Mouse (Mus musculus): Measurements from ENCODE around the gene Fam118b.

Fam118b gene

DNA sequence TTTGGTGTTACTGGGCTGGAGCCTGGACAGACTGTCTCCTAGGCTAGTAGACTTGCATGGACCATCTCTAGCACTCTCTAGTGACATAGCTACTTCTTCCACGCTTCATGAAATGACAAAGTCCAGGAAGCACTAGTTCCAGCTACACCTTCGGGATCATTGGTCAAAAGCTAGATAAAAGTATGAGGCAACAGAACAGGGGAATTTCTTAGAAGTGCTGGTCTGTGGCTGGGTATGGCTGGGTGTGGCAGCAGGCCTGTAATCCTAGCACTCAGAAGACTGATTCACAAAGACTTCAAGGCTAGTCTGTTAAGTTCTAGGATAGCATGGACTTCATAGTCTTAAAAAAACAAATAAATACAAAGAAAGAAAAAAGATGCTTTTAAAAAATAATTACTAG lies 4.2 kb downstream of the Fam118b start:
- DNase-seq: no peak

DNA sequence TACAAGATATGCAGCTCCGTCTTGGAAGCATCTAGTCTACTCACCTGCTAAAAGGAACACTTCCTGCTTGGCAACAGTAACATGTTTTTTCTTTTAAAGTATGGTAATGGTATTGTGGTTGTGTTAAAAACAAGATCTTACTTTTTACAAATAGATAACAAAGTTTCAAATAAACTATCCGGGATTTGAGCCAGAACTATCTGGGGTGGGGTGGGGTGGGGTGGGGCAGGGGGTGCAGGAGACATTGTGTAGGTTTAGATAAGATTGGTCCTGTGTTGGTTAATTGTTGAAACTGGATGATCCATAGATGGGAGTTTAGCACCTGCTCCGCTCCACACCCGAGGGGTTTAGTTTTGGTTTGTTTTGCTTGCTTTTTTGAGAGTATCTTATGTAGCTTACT lies 5.2 kb downstream of the Fam118b start:
- DNase-seq: no peak

DNA sequence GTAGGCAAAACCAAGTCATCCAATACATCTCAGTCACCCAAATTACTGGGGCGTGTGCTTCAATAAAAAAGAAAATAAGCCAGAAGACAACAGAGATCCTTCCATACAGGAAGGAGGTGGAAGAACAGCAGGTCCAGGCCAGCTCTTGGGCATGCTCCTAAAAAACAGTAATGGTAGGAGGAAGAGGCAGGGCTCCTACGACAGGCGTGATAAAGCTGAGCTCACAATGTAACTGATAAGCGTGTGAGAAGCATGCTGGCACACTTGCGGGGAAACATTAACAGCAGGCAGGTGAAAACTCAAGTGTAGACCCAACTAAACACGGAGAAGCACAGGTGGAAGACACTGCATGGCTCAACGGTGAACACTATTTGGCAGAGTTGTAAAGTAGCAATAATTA lies 10.2 kb downstream of the Fam118b start:
- DNase-seq: no peak

DNA sequence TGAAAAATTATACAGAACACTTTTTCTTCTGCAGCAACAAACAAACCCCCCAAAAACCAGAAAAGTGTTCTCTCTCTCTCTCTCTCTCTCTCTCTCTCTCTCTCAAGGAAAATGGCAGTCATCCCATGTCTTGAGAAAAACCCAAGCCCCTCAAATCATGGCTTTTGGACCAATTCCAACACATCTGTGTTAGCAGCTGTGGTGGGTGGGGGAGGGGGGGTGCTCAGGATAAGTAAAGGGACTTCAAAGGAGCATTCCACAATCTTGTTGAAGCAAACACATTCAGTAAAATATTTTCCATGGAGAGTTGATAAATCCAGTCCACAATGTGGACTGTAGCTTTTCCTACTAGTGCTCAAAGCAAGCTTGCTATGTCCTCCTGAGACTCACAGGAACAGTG lies 18.1 kb downstream of the Fam118b start:
- no peak for DNase-seq

DNA sequence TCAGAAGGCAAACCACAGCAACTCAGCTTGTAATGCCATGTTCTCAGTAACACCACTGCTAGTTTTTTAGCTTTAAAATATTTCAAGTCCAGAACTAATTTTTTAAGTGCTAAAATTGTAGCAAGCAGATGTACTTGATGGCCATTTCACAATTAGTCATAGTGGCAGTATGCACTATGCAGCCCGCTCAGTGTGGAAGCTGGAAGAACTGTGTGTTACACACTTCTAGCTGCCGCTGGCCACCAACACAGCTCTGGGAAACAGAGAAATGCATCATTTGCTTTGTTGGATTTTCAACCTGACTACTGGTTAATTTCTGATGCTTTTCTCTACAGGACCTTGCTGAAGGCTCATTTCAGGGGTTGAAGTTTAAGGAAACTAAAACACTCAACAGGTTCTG lies 20.2 kb downstream of the Fam118b start:
- DNase-seq: no peak

DNA sequence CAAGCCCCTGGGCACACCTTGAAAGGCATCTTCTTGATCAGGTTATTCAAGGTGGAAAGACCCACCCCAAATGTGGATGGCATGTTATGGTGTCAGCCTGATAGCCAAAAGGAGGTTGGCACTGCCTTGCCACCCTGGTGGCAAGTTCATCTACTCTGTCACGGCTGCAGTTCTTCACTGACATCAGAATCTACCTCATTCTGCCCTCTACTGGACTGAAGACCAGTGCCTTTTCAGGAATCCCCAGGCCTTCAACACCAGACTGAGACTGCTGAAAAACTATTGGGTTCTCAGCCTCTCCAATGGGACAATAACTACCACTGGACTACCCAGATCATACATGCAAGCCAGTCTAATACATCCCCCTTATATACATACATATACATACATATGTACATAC lies 27.9 kb downstream of the Fam118b start:
- no peak for DNase-seq

DNA sequence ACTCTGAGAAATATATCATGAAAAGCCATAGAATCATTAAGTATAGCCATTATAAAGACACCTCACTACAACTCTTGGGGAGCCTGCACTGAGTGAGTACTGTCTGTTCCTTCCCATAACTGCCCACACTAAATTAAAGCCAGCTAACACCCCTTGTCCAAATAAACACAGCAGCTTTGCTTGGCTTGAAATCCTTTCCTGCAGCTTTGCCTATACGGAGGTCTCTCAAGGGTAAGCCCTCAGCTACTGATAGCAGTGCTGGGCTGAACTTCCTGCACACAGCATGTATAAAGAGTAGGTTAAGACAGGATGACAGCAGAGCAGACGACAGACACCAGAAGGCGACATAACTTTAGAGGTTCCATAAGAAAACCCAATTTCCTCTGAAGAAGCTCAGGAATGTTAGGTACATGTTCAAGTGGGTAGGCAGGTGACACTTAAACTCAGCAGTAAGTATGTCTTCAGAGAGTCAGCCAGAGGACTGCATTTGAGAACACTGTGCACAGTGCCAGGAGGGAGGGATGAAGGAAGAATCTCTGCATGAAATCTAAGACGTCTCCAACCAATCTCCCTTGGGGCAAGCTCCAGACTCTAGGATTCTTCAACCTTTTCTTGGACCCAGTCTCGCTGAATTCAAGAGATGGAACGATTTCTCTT lies 28.6 kb downstream of the Fam118b start:
- no peak for DNase-seq

DNA sequence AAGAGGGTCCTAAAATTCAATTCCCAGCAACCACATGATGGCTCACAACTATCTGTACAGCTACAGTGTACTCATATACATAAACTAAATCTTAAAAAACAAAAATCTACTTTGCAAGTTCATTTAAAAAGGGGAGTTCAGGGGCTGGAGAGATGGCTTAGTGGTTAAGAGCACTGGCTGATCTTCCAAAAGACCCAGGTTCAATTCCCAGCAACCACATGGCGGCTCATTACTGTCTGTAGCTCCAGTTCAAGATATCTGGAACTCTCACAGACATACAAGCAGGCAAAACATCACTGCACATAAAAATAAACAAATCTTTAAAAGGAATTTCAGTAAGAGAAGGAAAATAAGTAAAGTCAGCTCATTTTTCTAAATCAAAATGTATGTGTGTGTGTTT lies 29.2 kb downstream of the Fam118b start:
- DNase-seq: no peak

DNA sequence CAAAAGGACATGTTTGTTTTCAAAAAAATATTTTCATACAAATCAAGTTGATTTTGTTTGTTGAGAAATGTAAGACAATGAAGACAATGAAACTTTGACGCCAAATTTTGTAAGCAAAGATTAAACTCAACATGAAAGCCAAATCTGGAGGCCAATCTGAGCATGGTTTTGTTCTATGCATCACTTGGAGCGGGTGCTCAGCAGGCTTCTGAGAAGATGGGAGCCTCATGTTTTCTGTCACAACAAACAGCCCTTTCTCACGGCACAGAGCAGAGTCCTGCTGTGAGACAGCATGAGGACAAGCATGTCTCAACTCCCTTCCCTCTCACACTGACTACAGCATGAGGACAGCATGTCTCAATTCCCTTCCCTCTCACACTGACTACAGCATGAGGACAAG lies 31.6 kb downstream of the Fam118b start:
- no peak for DNase-seq

DNA sequence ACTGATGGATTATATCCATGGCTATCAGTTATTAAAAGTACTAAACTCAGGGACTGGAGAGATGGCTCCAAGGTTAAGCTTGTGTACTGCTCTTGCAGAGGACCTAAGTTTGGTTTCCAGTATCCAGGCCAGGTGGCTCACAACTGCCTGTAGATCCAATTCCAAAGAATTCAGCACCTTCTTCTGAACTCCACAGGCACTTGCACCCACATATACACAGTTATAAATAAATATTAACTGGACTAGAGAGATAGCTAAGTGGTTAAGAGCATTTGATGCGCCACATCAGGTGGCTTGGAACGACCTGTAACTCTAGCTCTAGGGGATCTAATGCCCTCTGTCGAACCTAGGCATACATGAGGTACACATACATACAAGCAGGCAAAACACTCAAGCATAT lies 38.9 kb downstream of the Fam118b start:
- DNase-seq: no peak

DNA sequence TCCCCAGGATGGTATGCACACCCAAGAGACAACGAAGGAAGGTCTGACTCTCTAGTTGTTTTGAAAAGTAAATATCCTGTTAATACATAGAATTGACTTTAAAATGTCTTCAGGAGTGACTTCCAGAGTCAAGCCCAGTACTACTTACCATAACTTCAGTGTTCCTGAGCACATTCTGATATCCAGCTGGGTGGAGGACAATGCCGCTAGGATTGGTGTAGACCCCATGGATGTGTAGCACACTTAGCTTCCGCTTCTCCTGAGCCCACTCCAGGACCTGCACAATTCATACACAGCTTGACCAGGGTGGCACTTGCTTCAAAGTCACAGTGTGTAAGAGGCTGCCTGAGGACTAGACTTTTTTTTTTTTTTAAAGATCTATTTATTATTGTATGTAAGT lies 44.1 kb downstream of the Fam118b start:
- no peak for DNase-seq

DNA sequence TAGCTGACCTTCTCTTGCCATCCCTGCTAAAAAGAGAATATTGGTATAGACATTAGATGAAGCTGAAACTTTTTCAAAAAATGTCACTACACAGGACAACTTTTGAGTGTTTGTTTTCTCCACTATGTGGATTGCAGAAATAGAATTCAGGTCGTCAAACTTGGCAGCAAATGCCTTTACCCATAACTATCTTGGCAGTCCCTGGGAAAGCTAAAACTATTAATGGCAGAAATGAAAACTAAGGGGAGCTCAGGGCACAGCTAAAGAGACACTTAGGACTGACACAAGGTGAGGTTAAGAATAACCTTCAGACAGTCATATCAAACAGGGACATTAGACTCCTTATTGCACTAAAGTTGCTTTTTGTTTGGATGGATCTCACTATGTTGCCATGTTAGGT lies 49.6 kb downstream of the Fam118b start:
- no peak for DNase-seq

DNA sequence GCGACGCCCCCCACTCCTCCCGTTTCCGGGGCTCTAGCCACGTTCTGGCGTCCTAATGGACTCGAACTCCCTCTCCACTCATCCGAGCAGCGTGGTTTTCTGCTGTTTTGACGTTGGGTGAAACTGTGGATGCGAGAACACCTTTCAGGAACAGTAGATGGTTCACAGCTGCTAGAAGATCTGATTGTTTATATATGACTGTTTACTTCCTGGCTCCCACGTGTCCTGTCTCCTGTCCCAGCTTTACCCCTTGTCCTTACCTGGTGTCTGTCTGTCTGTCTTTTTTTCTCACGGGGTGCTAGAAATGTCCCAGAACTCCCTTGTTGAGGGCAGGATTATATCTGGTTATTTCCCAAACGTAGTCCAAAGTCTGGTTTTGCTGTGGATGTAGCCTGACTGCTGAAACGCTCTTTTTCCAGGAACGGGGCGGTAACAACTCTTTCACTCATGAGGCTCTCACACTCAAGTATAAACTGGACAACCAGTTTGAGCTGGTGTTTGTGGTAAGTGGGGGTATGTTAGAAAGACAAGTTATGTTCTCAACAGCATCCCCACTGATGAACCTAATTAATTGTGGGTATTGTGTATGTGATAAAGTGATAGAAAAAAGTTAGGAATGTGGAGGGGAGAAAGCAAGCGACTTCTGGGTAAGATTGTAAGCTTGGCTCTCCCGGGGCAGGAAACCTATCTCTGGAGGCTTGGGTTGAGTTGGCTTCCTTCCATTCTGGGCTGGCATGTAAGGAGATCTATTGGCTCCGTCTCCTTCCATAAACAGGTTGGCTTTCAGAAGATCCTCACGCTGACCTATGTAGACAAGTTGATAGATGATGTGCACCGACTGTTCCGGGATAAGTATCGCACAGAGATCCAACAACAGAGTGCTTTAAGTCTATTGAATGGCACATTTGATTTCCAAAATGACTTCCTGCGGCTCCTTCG lies 55.8 kb downstream of the Fam118b start:
- DNase-seq: no peak

DNA sequence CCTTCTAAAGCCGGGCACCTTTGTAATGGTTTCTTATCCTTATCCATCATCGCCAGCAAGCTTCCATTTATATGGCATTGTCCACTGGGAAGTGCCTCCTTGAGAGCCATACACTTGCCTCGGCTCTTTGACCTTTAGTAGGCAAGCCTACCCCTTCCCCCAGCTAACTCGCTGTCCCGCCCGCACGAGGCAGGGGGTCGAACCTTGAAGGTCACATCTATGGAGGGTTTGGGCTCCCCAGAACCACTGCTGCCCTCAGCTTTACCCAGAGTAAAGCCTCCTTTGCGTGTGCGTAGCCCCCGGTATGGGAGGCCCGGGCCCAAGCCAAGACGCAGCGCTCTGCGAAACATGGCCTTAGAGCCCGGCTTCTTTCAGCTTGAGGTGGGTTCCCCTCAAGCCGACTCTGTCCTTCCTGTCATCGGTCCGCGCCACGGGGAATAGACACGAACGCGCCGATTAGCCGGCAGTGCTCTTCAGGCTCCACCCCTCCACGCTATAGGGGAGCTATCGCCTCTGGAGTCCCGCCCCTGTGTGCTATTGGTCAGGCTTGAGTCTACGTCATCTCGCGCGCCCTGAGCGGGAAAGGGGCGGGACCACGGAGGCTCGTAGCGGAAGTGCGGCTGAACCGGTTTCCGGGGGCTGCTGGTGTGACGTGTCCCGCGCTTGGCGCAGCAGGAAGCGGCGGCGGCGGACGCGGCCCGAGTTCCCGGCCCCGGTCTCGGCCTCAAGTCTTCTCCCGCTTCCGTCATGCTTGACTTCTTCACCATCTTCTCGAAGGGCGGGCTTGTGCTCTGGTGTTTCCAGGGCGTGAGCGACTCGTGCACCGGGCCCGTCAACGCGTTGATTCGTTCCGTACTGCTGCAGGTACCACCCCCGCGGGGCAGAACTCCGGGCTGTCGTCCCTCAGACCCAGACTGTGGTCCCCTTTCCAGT lies 56.8 kb downstream of the Fam118b start, which contains the start of gene Foxred1:
Foxred1 (minus strand) TSS at position 514 of the 933 bp plus-strand sequence.
- peak; percentile 99 for DNase-seq

DNA sequence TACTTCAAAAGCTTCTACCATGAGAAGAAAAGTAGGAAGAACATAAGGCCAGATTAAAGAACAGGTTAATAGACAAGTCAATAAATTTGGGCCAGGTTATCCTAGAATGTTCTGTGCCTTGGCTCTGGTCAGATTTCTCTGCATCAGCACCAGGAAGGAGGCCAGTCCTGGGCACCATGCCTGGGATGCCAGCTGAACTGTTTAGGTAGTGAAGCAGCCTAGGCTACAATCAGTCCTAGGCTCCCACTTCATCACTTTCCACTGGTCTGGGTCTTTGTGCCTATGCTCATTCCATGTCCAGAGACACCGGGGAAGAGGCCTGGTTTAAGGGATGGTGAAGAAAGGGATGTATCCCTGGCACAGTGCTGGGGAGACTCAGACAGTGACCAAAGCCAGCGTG lies 63.2 kb downstream of the Fam118b start:
- DNase-seq: no peak

DNA sequence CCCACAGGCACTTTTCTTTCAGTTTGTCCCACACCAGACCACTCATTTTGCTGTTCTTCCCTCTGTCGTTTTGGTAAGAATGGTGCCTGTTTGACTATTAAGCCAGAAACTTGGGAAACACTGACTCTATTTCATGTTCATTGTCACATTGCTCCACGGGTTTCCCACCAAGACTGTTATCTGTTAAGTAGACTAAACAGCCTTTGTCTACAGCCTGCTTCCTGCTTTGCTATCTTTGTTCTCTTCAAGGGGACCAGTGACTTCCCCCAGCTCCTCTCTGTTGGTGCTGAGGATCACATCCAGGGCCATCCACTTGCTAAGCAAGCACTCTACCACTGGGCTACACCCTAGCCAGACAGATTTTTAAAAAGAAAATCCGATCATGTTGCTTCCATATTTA lies 64.1 kb downstream of the Fam118b start:
- DNase-seq: no peak

DNA sequence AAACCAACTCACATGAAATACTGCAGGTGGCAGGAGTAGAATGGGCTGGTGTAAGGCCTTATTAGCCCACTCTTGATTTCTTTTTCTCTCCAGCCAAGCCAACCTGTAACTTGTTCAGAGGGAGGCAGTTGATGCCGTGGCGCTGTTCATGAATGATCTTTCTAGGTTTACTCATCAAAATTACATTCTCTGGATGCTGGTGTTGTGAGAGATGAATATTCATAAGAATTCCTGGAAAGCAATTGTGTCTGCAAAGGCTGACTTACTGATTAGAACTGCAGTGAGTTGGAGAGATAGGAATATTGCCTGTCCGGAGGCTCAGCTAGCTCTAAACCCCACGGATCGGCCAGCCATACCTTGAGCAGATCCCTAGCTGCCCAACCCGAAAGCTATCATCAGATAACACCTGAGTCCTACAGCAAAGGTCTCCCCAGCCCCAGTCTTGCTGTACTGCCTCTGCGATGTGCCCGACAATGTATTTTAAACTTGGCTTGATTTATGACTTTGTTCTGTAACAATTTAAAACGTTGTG lies 67.0 kb downstream of the Fam118b start:
- no peak for DNase-seq

DNA sequence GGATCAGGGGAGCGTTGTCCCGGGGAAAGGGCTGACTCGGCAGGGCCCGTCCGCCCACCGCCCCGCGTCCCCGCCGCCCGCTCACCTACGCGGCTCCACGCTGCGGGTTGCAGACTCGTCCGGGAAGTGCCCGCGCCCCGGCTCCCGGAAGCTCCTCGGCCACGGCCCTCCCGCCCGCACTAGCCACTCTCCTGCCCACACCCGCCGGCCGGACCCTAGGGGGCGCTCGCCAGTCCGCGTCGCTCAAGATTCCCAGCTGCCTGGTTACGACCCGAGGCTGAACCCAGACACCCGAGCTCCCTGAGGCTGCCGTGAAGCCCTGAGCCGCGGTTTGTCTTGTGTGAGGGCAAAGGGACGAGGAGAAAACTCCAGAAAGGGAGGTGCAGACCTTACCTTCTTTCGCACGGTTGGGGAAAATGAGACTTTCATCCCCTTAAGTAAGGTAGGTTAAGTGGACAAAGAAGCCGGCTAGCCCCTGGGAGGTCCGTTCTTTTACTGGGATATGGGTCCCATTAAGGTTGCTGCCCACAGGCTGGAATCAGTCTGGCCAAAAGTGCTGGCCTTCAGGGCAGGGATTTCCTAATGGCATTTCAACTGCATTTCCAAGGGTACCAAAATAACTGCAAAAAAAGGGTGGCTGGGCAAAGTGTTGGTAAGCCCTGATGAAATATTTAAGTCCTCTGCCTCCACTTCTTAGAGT lies 67.7 kb downstream of the Fam118b start, which contains the start of the genes Srpr and Tirap:
Srpr (plus strand) TSS at position 404 of the 700 bp plus-strand sequence.
Tirap (minus strand) TSS at position 520 of the 700 bp plus-strand sequence.
- peak; percentile 81 for DNase-seq

DNA sequence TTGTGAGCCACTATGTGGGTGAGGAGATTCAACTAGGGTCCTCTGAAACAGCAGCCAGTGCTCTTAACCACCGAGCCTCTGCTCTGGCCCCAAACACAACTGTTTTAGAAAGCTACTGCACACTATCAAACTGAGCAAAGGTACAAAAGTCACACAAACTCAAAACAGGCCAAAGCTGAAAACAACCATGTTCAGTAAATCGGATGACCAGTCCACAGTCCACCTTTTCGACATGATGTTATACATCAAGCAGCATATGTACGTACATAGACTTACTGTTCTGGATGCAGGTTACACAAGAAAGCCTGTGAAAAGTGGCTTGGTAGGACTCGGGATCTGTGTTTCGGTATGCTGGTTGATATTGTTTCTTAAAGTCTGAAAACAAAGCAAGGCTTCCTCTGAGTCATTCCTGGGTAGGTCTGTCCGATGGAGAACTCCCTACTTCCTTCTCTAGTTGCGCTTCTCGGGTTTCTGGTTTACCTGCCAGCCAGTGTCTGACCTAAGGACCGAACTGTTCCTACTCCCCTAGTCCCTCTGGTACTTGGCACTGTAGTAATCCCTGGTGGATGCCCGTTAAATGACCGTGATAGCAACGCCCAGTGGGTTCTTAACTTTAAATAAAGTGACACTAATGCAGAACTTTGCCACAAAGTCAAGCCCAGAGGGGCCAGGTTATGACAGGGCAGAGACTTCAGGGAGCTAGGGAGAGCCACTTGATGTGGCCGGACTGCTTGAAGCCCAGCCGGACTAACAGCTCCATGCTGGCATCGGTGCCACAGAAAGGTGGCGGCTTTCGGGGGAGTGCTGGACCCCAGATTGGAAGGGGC lies 68.4 kb downstream of the Fam118b start:
- no peak for DNase-seq

DNA sequence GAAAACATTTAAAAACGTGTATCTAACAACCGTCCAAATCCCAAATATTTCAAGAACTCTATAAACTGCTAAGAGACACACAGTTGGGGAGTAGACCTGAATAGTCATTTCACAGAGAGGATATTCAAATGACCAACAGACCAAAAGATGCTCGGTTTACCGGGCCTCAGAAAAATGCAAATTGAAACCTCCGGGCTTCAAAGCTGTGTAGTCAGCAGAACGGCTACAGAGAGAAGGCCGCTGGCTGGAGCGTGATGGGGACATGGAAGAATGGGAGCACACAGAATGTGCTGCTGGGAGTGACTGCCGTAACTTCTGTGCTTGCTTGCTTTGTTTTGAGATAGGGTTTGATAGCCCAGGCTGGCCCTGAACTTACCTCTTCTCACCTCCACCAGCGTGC lies 69.3 kb downstream of the Fam118b start:
- no peak for DNase-seq

DNA sequence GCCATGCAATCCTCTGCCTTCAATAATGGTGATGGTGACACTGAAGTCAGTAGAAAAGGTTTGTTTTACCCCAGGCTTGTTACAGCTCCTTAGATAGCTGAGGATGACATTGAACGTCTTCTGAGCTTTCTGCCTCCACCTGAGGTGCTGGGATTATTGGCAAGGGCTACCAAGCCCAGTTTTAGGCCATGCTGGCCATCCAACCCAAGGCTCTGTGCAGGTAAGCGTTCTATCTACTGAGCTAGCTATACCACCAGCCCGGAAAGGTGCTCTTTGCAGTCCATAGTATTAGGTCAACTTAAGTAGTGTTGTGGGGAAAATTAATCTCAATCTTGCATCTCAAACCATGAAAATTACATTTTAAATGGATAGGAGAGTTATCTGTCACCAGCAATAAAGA lies 70.0 kb downstream of the Fam118b start:
- DNase-seq: no peak
